Comparison of ENCODE assay signal across 8 mouse cellular contexts in genomic region chr17:78246634-78247383, GRCm38 (mm10). TPM values are rescaled to one million over a fixed set of nuclear protein-coding genes. Genes with fewer than 3 reads are reported as not detected.
DNase-seq lines count a peak whose midpoint lies in the region; TF ChIP-seq lines count a peak whose summit lies in the region.

No protein-coding gene starts in this region.

- H3K4me3 ChIP-seq in embryonic fibroblast, embryonic 13.5 days (ENCODE audit: insufficient read depth, low read length), result no peak overlapping the region
- no peak overlapping the region for H3K4me3 ChIP-seq in thymus, adult 2 months (ENCODE audit: control insufficient read depth, insufficient read depth, low read length)

- TF ChIP-seq POLR2A in embryonic fibroblast, embryonic 13.5 days (IDR thresholded peaks at IDR 0.05; ENCODE audit: low read depth, low read length), result no peak
- no peak for TF ChIP-seq POLR2A in thymus, adult 2 months (IDR thresholded peaks at IDR 0.05; ENCODE audit: control insufficient read depth, extremely low read depth, insufficient read depth, low read length, poor library complexity)

- H3K4me1 ChIP-seq in embryonic fibroblast, embryonic 13.5 days (ENCODE audit: control insufficient read depth, insufficient read depth, low read length), result peaks cover 38% of the 10 kb centered on the region
- H3K4me1 ChIP-seq in thymus, adult 2 months (replicated peaks; ENCODE audit: control insufficient read depth, insufficient read depth, low read length), result peaks cover 6% of the 10 kb centered on the region

- intact Hi-C loops in heart, postnatal 25 days (cut with DNase I), result no loop called here

- H3K36me3 ChIP-seq in thymus, adult 2 months (ENCODE audit: control insufficient read depth, insufficient read depth, low read length), result no peaks in the 10 kb centered on the region

- DNase-seq in heart, adult 8-10 months (ENCODE audit: low spot score), result peak; percentile 44
- DNase-seq in heart, postnatal 25 days (ENCODE audit: low spot score), result no peak
- DNase-seq in CD4-positive helper T cell, adult 2 months (ENCODE audit: low read depth, low spot score), result peak; percentile 28
- DNase-seq in lung, postnatal 25 days (ENCODE audit: low spot score), result peak; percentile 51
- no peak for DNase-seq in urinary bladder, adult 2 months (ENCODE audit: low spot score)
- DNase-seq in right cerebral cortex, adult 18-20 months, result no peak
- no peak for DNase-seq in thymus, adult 2 months

- H3K27ac ChIP-seq in embryonic fibroblast, embryonic 13.5 days (ENCODE audit: insufficient read depth, low read length), result peak overlapping the region; percentile 77
- H3K27ac ChIP-seq in thymus, adult 2 months (ENCODE audit: control insufficient read depth, insufficient read depth, low read length), result no peak overlapping the region; the same call in 1 of the 2 replicates

- TF ChIP-seq CTCF in embryonic fibroblast, embryonic 13.5 days (IDR thresholded peaks at IDR 0.05; ENCODE audit: borderline replicate concordance, insufficient read depth, low read length), result no peak
- no peak for TF ChIP-seq CTCF in thymus, adult 2 months (IDR thresholded peaks at IDR 0.05; ENCODE audit: borderline replicate concordance, control insufficient read depth, extremely low read depth, insufficient read depth, low read length, poor library complexity)

- H3K27me3 ChIP-seq in thymus, adult 2 months (ENCODE audit: control insufficient read depth, insufficient read depth, low read length), result no peaks in the 10 kb centered on the region

- 59% methylated on average over 11 of the region's 11 CpGs for WGBS in thymus, adult 2 months

RNA-seq across cellular contexts. Expression of gene Crim1, which starts 46.8 kb away (rescaled TPM):
- 10 to 100 TPM; 58.6 to 70.9 (median 67.5) TPM for total RNA-seq in heart, adult 8-10 months (2022)
- total RNA-seq in heart, postnatal 25 days (2021), result 10 to 100 TPM; 45.2 to 48.7 TPM
- polyA plus RNA-seq in embryonic fibroblast, embryonic 13.5 days (2011; ENCODE audit: insufficient read length, low read depth, missing spikeins), result 55.2 and 102 TPM in 2 replicates
- 31.0 and 36.7 TPM in 2 replicates for polyA plus RNA-seq in urinary bladder, adult 2 months (2012; rRNA removed)
- polyA plus RNA-seq in thymus, adult 2 months (2012; rRNA removed), result 12.2 and 19.2 TPM in 2 replicates

Comparison
In these comparisons a context has a peak if more than half of its experiments do, and no peak if none do; other contexts are left out.
1. DNase-seq: peak in heart, adult 8-10 months (single experiment), CD4-positive helper T cell, adult 2 months (single experiment) and lung, postnatal 25 days (single experiment); none in heart, postnatal 25 days (single experiment), urinary bladder, adult 2 months (single experiment), right cerebral cortex, adult 18-20 months (single experiment) and thymus, adult 2 months (single experiment).